Mouse (Mus musculus): ENCODE data around the gene 1700056E22Rik.

Gene 1700056E22Rik

GRCm38 (mm10) chr1:184051286-184051685 lies 17.2 kb upstream of the 1700056E22Rik start:
- no peak for DNase-seq (ENCODE audit: low spot score in 2 of 2)

- no peak for DNase-seq (ENCODE audit: low spot score in 2 of 2)
Observed at GRCm38 (mm10) chr1:184048675-184049418, 14.7 kb upstream of the 1700056E22Rik start.

- DNase-seq (ENCODE audit: low spot score in 2 of 2), result no peak
Observed at GRCm38 (mm10) chr1:184047818-184048217, 13.7 kb upstream of the 1700056E22Rik start.

GRCm38 (mm10) chr1:184046070-184046677 lies 12.1 kb upstream of the 1700056E22Rik start:
- peak; percentile 52 to 53 for DNase-seq (ENCODE audit: low spot score in 2 of 2)

- no peak for DNase-seq (ENCODE audit: low spot score in 2 of 2)
Observed at GRCm38 (mm10) chr1:184043391-184043790, 9.3 kb upstream of the 1700056E22Rik start.

GRCm38 (mm10) chr1:184042745-184043144 lies 8.6 kb upstream of the 1700056E22Rik start:
- DNase-seq (ENCODE audit: low spot score in 2 of 2), result no peak

GRCm38 (mm10) chr1:184041778-184042573 lies 7.9 kb upstream of the 1700056E22Rik start:
- DNase-seq (ENCODE audit: low spot score in 2 of 2), result no peak

GRCm38 (mm10) chr1:184040906-184041305 lies 6.8 kb upstream of the 1700056E22Rik start:
- DNase-seq (ENCODE audit: low spot score in 2 of 2), result no peak

- no peak for DNase-seq (ENCODE audit: low spot score in 2 of 2)
Observed at GRCm38 (mm10) chr1:184040181-184040580, 6.1 kb upstream of the 1700056E22Rik start.

GRCm38 (mm10) chr1:184039301-184039700 lies 5.2 kb upstream of the 1700056E22Rik start:
- DNase-seq (ENCODE audit: low spot score in 2 of 2), result no peak

- no peak for DNase-seq (ENCODE audit: low spot score in 2 of 2)
Observed at GRCm38 (mm10) chr1:184037802-184038201, 3.7 kb upstream of the 1700056E22Rik start.

- no peak for DNase-seq (ENCODE audit: low spot score in 2 of 2)
Observed at GRCm38 (mm10) chr1:184035346-184035903, 1.3 kb upstream of the 1700056E22Rik start.

- no peak for DNase-seq (ENCODE audit: low spot score in 2 of 2)
Observed at GRCm38 (mm10) chr1:184034741-184035181, 660 bp upstream of the 1700056E22Rik start.

- DNase-seq (ENCODE audit: low spot score in 2 of 2), result peak; percentile 74 to 75
Observed at GRCm38 (mm10) chr1:184033390-184034010, 601 bp downstream of the 1700056E22Rik start.

GRCm38 (mm10) chr1:184032682-184033389 lies 1.3 kb downstream of the 1700056E22Rik start:
- DNase-seq (ENCODE audit: low spot score in 2 of 2), result no peak

- DNase-seq (ENCODE audit: low spot score in 2 of 2), result no peak
Observed at GRCm38 (mm10) chr1:184030070-184030802, 3.9 kb downstream of the 1700056E22Rik start.

GRCm38 (mm10) chr1:184027039-184027438 lies 7.1 kb downstream of the 1700056E22Rik start:
- DNase-seq (ENCODE audit: low spot score in 2 of 2), result no peak

- no peak for DNase-seq (ENCODE audit: low spot score in 2 of 2)
Observed at GRCm38 (mm10) chr1:184025079-184025478, 9.0 kb downstream of the 1700056E22Rik start.

- DNase-seq (ENCODE audit: low spot score in 2 of 2), result no peak
Observed at GRCm38 (mm10) chr1:184024631-184025030, 9.5 kb downstream of the 1700056E22Rik start.

- no peak for DNase-seq (ENCODE audit: low spot score in 2 of 2)
Observed at GRCm38 (mm10) chr1:184023971-184024370, 10.1 kb downstream of the 1700056E22Rik start.
